Mouse (Mus musculus) thymus, adult 2 months (tissue): ENCODE measurements around the gene Scn10a. TPM values are rescaled to one million over a fixed set of nuclear protein-coding genes. Genes with fewer than 3 reads are reported as not detected.

Experiments used
- DNase-seq: peaks from one replicate; pipeline ENCODE4 v3.0.0; 2021
- H3K27ac ChIP-seq: fragments of 200-500 bp; 2 replicates; pipeline ENCODE4 v1.5.1; 2012; ENCODE audit warnings: low read length, control low read depth; ENCODE audit not compliant: control insufficient read depth, insufficient read depth
- H3K27me3 ChIP-seq: fragments of 200-500 bp; 2 replicates; pipeline ENCODE4 v1.6.1; 2012; ENCODE audit warnings: mild to moderate bottlenecking, low read length, moderate library complexity, mixed read lengths; ENCODE audit not compliant: control insufficient read depth, insufficient read depth
- H3K36me3 ChIP-seq: fragments of 200-500 bp; 2 replicates; pipeline ENCODE4 v1.6.1; 2012; ENCODE audit warnings: mild to moderate bottlenecking, low read length, moderate library complexity; ENCODE audit not compliant: control insufficient read depth, insufficient read depth
- H3K4me1 ChIP-seq: fragments of 200-500 bp; replicated peaks from 2 replicates; pipeline ENCODE4 v1.6.1; 2012; ENCODE audit warnings: low read length; ENCODE audit not compliant: control insufficient read depth, insufficient read depth
- H3K4me3 ChIP-seq: fragments of 200-500 bp; 2 replicates; pipeline ENCODE4 v1.5.1; 2012; ENCODE audit warnings: mild to moderate bottlenecking, low read length, control low read depth, moderate library complexity; ENCODE audit not compliant: control insufficient read depth, insufficient read depth
- CTCF ChIP-seq: fragments of 200-500 bp; IDR thresholded peaks from 2 replicates; pipeline ENCODE4 v1.5.1; 2012; ENCODE audit warnings: mild to moderate bottlenecking, control low read depth, low read length, moderate library complexity, borderline replicate concordance; ENCODE audit not compliant: control insufficient read depth, poor library complexity, insufficient read depth; ENCODE audit errors: extremely low read depth
- POLR2A ChIP-seq: fragments of 200-500 bp; IDR thresholded peaks from 2 replicates; pipeline ENCODE4 v1.6.1; 2012; ENCODE audit warnings: mild to moderate bottlenecking, low read length, control low read depth, moderate library complexity; ENCODE audit not compliant: control insufficient read depth, poor library complexity, insufficient read depth; ENCODE audit errors: extremely low read depth
- WGBS: fragments of 180-500 bp; shearing (Covaris S2); methylation state at CpG from one replicate; pipeline ENCODE4 v1.1.7; 2018; 5-methylcytosine and 5-hydroxymethylcytosine counted together
- polyA plus RNA-seq: library from polyadenylated mRNA; depleted of rRNA; stranded (reverse); fragments of >200 nt; gene quantifications from 2 replicates; pipeline ENCODE4 v1.2.3, GENCODE M21; 2012

Gene Scn10a
- polyA plus RNA-seq, 1 experiment: 0.20 TPM

DNA sequence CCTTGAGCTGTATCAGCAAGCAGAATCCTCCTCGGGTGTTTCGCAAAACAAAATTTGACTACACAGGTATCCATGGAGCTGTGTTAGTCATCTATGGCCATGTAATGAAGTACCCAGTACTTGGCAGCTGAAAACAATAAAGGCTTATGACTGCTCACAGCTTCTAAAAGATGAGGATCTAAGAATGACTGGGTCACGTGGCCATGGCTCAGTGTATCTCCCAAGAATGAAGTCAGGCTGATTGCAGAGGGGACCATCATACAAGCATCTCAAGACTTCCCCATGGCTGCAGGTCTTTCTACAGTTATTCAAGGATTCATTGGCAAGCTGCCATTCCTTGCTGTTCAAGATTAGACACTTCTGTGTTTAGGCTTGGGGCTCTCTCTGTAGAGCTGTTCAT is 24.2 kb upstream of the Scn10a start:
- Histone ChIP-seq H3K36me3 (no peaks in the 10 kb centered on the region), H3K4me3 (no peak overlapping the region), H3K27ac (no peak overlapping the region), H3K27me3 (no peaks in the 10 kb centered on the region), H3K4me1 (peaks cover 37% of the 10 kb centered on the region)
- no peak for TF ChIP-seq POLR2A
- no peak for TF ChIP-seq CTCF
- DNase-seq: no peak
- 71% methylated on average over 3 of the region's 3 CpGs for WGBS

DNA sequence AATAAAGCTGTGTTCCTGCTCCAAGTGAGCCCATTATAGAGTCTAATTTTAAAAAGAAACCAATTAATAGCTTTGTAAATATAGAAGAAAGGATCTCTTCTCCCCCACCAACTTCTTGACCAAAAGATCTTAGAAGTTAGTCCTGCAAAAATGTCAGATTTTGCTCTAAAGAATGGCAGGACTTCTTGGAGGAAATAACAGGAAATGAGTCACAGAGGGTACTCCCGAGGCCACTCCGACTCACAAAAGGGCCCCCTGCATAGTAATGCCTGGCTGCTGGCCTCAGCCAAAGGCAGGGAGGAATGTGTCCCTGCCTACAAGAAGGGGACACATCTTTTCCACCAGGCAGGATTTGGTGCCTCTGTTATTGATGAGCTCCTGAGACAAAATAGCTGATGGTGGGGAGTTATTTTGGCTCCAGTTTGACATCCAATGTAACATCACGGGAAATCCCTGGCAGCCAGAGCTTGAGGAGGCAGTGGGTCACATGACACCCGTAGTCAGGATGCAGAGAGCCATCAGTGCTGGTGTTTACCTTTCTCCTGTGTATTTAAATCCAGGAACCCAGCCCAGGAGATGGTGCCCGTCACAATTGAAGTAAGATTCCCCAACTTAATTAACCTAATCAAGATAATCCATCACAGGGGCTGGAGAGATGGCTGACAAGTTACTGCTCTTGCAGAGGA is 22.1 kb upstream of the Scn10a start:
- no peak for TF ChIP-seq CTCF
- no peak for TF ChIP-seq POLR2A
- 69% methylated on average over 5 of the region's 5 CpGs for WGBS
- Histone ChIP-seq H3K4me1 (peaks cover 37% of the 10 kb centered on the region), H3K36me3 (no peaks in the 10 kb centered on the region), H3K27me3 (no peaks in the 10 kb centered on the region), H3K4me3 (no peak overlapping the region), H3K27ac (no peak overlapping the region)
- DNase-seq: no peak

DNA sequence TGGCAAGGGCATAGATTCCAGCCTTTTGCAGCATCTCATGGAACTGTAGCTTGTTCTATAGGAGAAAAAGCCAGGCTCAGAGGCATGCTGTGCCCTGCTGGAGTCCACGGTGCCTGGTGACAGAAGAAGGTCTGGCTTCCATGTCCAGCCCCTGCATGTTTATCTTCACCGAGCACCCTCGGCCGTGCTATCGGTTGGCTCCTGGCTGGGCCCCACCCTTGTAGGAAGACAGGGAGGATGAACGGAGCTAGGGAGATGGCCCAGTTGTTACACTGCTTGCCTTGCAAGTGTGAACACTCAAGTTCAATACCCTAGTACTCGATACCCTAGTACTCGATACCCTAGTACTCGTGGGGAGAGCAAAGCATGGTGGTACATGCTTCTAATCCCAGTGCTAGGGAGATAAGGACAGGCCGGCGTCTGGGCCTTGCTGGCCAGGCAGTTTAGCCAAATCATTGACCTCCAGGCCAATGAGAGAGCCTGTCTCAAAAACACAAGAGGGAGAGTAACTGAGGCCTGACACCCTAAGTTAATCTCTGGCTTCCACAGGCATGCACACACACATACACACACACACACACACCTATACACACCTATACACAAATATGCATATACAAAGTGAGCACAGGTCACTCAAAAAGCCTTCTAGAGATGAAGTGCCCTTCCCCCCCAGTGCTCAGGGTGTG is 9.4 kb upstream of the Scn10a start:
- H3K27me3 ChIP-seq: no peaks in the 10 kb centered on the region
- DNase-seq: no peak
- H3K27ac ChIP-seq: no peak overlapping the region
- H3K4me1 ChIP-seq: no peaks in the 10 kb centered on the region
- H3K4me3 ChIP-seq: no peak overlapping the region
- 95% methylated on average over 11 of the region's 11 CpGs for WGBS
- H3K36me3 ChIP-seq: no peaks in the 10 kb centered on the region
- TF ChIP-seq CTCF (no peak), POLR2A (no peak)

GRCm38 (mm10) chr9:119726990-119727389 is 7.9 kb upstream of the Scn10a start:
- H3K4me3 ChIP-seq: no peak overlapping the region
- no peak overlapping the region for H3K27ac ChIP-seq
- no peaks in the 10 kb centered on the region for H3K27me3 ChIP-seq
- no peak for DNase-seq
- TF ChIP-seq POLR2A: no peak
- no peak for TF ChIP-seq CTCF
- no peaks in the 10 kb centered on the region for H3K36me3 ChIP-seq
- WGBS: 92% methylated on average over 4 of the region's 4 CpGs
- H3K4me1 ChIP-seq: no peaks in the 10 kb centered on the region

DNA sequence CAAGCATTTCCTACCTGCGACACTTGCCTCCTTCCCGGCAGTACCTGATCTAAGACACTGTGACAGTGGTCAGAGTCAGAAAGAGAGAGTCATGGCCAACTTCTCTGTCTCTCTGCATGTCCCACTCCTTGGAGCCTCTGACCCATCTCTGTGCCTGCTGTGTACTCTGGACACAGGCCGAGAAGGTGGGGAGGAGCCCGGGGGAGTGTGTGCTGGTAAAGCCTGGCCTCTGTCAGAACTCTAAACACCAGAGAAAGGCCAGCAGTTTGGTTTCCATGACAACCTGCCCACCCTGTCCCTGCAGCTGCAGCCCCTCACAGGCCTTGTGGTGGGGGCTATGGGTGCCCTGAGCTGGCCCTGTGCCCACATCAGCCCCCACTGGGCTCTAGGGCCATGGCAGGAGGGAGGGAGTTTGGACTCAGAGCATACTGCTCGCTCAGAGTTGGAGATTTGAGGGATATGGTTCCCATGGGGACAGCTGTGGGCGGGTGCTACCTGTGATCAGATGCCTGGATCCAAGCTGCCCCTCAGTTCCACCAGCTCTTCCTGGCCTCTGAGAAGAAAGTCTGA is 6.3 kb upstream of the Scn10a start:
- no peak for DNase-seq
- Histone ChIP-seq H3K4me1 (no peaks in the 10 kb centered on the region), H3K27ac (no peak overlapping the region), H3K4me3 (no peak overlapping the region), H3K27me3 (no peaks in the 10 kb centered on the region), H3K36me3 (no peaks in the 10 kb centered on the region)
- TF ChIP-seq CTCF: no peak
- TF ChIP-seq POLR2A: no peak
- 92% methylated on average over 6 of the region's 6 CpGs for WGBS

DNA sequence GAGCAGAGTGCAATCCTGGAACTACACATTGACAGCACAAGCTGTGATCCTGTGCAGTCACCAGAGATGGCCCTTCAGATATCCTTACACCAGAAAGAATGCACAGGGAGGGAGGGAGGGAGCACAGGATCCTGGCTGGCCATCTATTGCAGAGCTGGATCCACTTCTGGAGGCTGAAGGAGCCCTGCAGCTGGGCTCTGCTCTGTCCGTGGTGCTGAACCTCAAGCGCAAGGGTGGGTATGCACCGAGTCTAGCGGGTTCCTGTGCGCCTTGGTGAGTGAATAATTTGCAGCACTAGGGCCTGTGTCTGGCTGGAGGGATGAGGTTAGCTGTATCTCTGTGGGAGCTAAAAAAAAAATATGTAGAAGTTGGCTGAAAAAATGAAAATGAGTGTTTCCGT is 12.4 kb downstream of the Scn10a start:
- DNase-seq: peak; percentile 47

More for the DNA sequence above, 12.4 kb downstream of the Scn10a start:
- WGBS: 17% methylated on average over 6 of the region's 6 CpGs
- Histone ChIP-seq H3K36me3 (no peaks in the 10 kb centered on the region), H3K27me3 (no peaks in the 10 kb centered on the region; the same call in 1 of the 2 replicates), H3K4me1 (no peaks in the 10 kb centered on the region), H3K4me3 (no peak overlapping the region), H3K27ac (no peak overlapping the region)
- TF ChIP-seq CTCF (no peak), POLR2A (no peak)
